8 mouse cellular contexts compared by ENCODE assay signal in the genomic region with DNA sequence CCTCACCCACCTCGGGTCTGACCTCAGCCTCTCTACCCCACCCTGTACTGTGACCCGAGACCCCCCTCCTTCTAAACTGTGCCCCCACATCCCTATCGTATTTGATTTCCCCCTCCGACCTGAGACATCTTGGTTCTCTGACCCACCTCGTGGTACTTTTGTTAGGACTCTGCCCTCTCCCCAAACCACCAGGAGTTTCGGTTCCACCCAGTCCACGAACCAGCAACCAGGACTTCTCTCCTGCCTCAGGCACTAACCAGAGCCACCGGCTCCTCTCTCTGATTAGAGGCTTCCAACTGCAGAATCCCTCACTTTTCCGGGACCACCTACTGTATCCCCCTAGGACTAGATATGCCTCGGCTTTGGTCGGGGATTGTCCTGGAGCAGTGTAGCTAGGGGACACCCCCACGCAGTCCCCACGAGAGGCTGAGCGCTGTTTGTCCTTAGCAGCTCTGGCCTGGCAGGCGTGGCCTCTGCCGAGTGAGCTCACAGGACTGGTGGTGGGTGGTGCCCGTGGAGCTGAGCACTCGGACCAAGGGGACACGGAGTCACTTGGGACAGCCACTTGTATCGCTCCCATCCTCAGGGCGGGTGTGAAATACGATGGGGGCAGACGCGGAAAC. TPM values are rescaled to one million over a fixed set of nuclear protein-coding genes. Genes with fewer than 3 reads are reported as not detected.
A peak's percentile ranks its signal among the peaks of the same experiment; 100 is the strongest.
DNase-seq lines count a peak whose midpoint lies in the region; ATAC-seq lines count a peak whose summit lies in the region.

No protein-coding gene starts in this region.

- intact Hi-C loops in left cerebral cortex, postnatal 4 days (cut with DNase I): no loop called here

- no peak overlapping the region for H3K9ac ChIP-seq in embryonic facial prominence, embryonic 15.5 days

- H3K9me3 ChIP-seq in embryonic facial prominence, embryonic 15.5 days (replicated peaks): no peaks in the 10 kb centered on the region
- H3K9me3 ChIP-seq in megakaryocyte, embryonic 14.5 days: peaks cover 11% of the 10 kb centered on the region

- H3K4me2 ChIP-seq in embryonic facial prominence, embryonic 15.5 days (replicated peaks): peak overlapping the region; percentile 51

- peak; percentile 60 for DNase-seq in adrenal gland, adult 2 months
- DNase-seq in adrenal gland, adult 8-10 months: no peak
- DNase-seq in induced T-regulatory cell, adult 2 months (ENCODE audit: low read depth): peak; percentile 40
- DNase-seq in adipocyte (ENCODE audit: low spot score): no peak
- no peak for DNase-seq in right cerebral cortex, adult 2 months (ENCODE audit: low spot score in 2 of 2)
- DNase-seq in left cerebral cortex, postnatal 4 days: no peak

- ATAC-seq in embryonic facial prominence, embryonic 15.5 days (ENCODE audit: insufficient number of reproducible peaks, low FRiP score, low TSS enrichment, low read depth): no peak

- peaks cover 29% of the 10 kb centered on the region for H3K4me1 ChIP-seq in embryonic facial prominence, embryonic 15.5 days
- peaks cover 48% of the 10 kb centered on the region for H3K4me1 ChIP-seq in megakaryocyte, embryonic 14.5 days

- peaks cover 11% of the 10 kb centered on the region; the same call in 1 of the 2 replicates for H3K36me3 ChIP-seq in embryonic facial prominence, embryonic 15.5 days
- H3K36me3 ChIP-seq in megakaryocyte, embryonic 14.5 days (replicated peaks; ENCODE audit: low read length): peaks cover 28% of the 10 kb centered on the region

- H3K27me3 ChIP-seq in embryonic facial prominence, embryonic 15.5 days: peaks cover 84% of the 10 kb centered on the region
- peaks cover 65% of the 10 kb centered on the region for H3K27me3 ChIP-seq in megakaryocyte, embryonic 14.5 days (replicated peaks)

- H3K4me3 ChIP-seq in embryonic facial prominence, embryonic 15.5 days (replicated peaks): peak overlapping the region; percentile 31
- peak overlapping the region; percentile 87 for H3K4me3 ChIP-seq in megakaryocyte, embryonic 14.5 days (replicated peaks)

- H3K27ac ChIP-seq in embryonic facial prominence, embryonic 15.5 days (replicated peaks): no peak overlapping the region

- WGBS in embryonic facial prominence, embryonic 15.5 days: 7% methylated on average over 24 of the region's 24 CpGs

RNA-seq across cellular contexts. Expression of a gene that starts 0.9 kb away (rescaled TPM):
- under 1 TPM; 0.07 to 0.09 TPM for total RNA-seq in adrenal gland, adult 2 months (2021)
- polyA plus RNA-seq in adrenal gland, adult 2 months (2012; rRNA removed): 0.39 and 1.1 TPM in 2 replicates
- under 1 TPM in 2 of 4 experiments, not detected in 2; 0.06 to 0.08 TPM for total RNA-seq in adrenal gland, adult 8-10 months (2022)
- polyA plus RNA-seq in embryonic facial prominence, embryonic 15.5 days (2015; fragmentation: Nextera tagmentation; extraction: Ambion mirVana): 1.1 and 1.2 TPM in 2 replicates
- 0.20 TPM in 1 of 2 replicates, not detected in the other for polyA plus RNA-seq in megakaryocyte, embryonic 14.5 days (2012; ENCODE audit: insufficient read depth, low replicate concordance)
- 1 to 10 TPM; 4.5 to 4.7 TPM for total RNA-seq in left cerebral cortex, postnatal 4 days (2021)

RNA-seq across cellular contexts. Expression of a gene that starts 13.6 kb away (rescaled TPM):
- total RNA-seq in adrenal gland, adult 2 months (2021): under 1 TPM; 0.35 to 0.66 TPM
- polyA plus RNA-seq in adrenal gland, adult 2 months (2012; rRNA removed): 1.3 and 2.0 TPM in 2 replicates
- total RNA-seq in adrenal gland, adult 8-10 months (2022): under 1 TPM; 0.34 to 0.59 (median 0.38) TPM
- polyA plus RNA-seq in embryonic facial prominence, embryonic 15.5 days (2015; fragmentation: Nextera tagmentation; extraction: Ambion mirVana): 3.6 and 4.0 TPM in 2 replicates
- polyA plus RNA-seq in megakaryocyte, embryonic 14.5 days (2012; ENCODE audit: insufficient read depth, low replicate concordance): 1.3 and 5.3 TPM in 2 replicates
- not detected for total RNA-seq in left cerebral cortex, postnatal 4 days (2021)

RNA-seq across cellular contexts. Expression of a gene that starts 14.0 kb away (rescaled TPM):
- total RNA-seq in adrenal gland, adult 2 months (2021): 100 to 1,000 TPM; 160 to 215 TPM
- 83.3 and 99.4 TPM in 2 replicates for polyA plus RNA-seq in adrenal gland, adult 2 months (2012; rRNA removed)
- 100 to 1,000 TPM; 102 to 174 (median 123) TPM for total RNA-seq in adrenal gland, adult 8-10 months (2022)
- 178 and 188 TPM in 2 replicates for polyA plus RNA-seq in embryonic facial prominence, embryonic 15.5 days (2015; fragmentation: Nextera tagmentation; extraction: Ambion mirVana)
- 31.7 and 195 TPM in 2 replicates for polyA plus RNA-seq in megakaryocyte, embryonic 14.5 days (2012; ENCODE audit: insufficient read depth, low replicate concordance)
- 10 to 100 TPM; 79.0 to 86.6 TPM for total RNA-seq in left cerebral cortex, postnatal 4 days (2021)

RNA-seq across cellular contexts. Expression of a gene that starts 14.2 kb away (rescaled TPM):
- total RNA-seq in adrenal gland, adult 2 months (2021): 1 to 10 TPM; 1.9 to 4.2 TPM
- polyA plus RNA-seq in adrenal gland, adult 2 months (2012; rRNA removed): 6.6 and 10.8 TPM in 2 replicates
- total RNA-seq in adrenal gland, adult 8-10 months (2022): 1 to 10 TPM in 1 of 4 experiments, under 1 TPM in 1, not detected in 2; 0.38 to 1.3 TPM
- 4.0 and 5.3 TPM in 2 replicates for polyA plus RNA-seq in embryonic facial prominence, embryonic 15.5 days (2015; fragmentation: Nextera tagmentation; extraction: Ambion mirVana)
- polyA plus RNA-seq in megakaryocyte, embryonic 14.5 days (2012; ENCODE audit: insufficient read depth, low replicate concordance): 4.7 and 13.7 TPM in 2 replicates
- total RNA-seq in left cerebral cortex, postnatal 4 days (2021): 10 to 100 TPM in 1 of 2 experiments, 1 to 10 TPM in 1; 9.5 to 10.4 TPM

RNA-seq across cellular contexts. Expression of a gene that starts 56.1 kb away (rescaled TPM):
- total RNA-seq in adrenal gland, adult 2 months (2021): under 1 TPM; 0.38 to 0.69 TPM
- polyA plus RNA-seq in adrenal gland, adult 2 months (2012; rRNA removed): 5.5 and 5.8 TPM in 2 replicates
- total RNA-seq in adrenal gland, adult 8-10 months (2022): 1 to 10 TPM; 1.7 to 3.7 (median 2.7) TPM
- 9.6 and 19.4 TPM in 2 replicates for polyA plus RNA-seq in embryonic facial prominence, embryonic 15.5 days (2015; fragmentation: Nextera tagmentation; extraction: Ambion mirVana)
- 1.7 TPM in 1 of 2 replicates, not detected in the other for polyA plus RNA-seq in megakaryocyte, embryonic 14.5 days (2012; ENCODE audit: insufficient read depth, low replicate concordance)
- total RNA-seq in left cerebral cortex, postnatal 4 days (2021): 10 to 100 TPM; 24.3 to 25.0 TPM

Comparison
In these comparisons a context has a peak if more than half of its experiments do, and no peak if none do; other contexts are left out.
1. DNase-seq: peak in adrenal gland, adult 2 months (single experiment) and induced T-regulatory cell, adult 2 months (single experiment); none in adrenal gland, adult 8-10 months (single experiment), adipocyte (single experiment), right cerebral cortex, adult 2 months (0 of 2) and left cerebral cortex, postnatal 4 days (single experiment).
2. RNA of a gene that starts 0.9 kb away (total RNA-seq): 4.5 to 4.7 TPM in left cerebral cortex, postnatal 4 days; 0.07 to 0.09 TPM in adrenal gland, adult 2 months and 0.06 to 0.08 TPM in adrenal gland, adult 8-10 months; every median in the first group is over 4 times any median in the second.